Mouse (Mus musculus) cerebellum, adult 18-20 months (tissue): ENCODE results near the gene Tarm1.

Source experiments
- DNase-seq, 2 experiments: peaks; one replicate each; pipeline ENCODE4 v3.0.0; 2021

The Tarm1 gene

GRCm38 (mm10) chr7:3439984-3440383 is 62.4 kb downstream of the Tarm1 start:
- no peak for DNase-seq

- no peak for DNase-seq
These were observed 64.5 kb downstream of the Tarm1 start for GRCm38 (mm10) chr7:3437941-3438340.
